Mouse (Mus musculus) olfactory bulb, adult 2 months (tissue): ENCODE data around the gene Nln. TPM values are rescaled to one million over a fixed set of nuclear protein-coding genes. Genes with fewer than 3 reads are reported as not detected.

Source experiments
- H3K27ac ChIP-seq: fragments of 200-500 bp; 2 replicates; pipeline ENCODE4 v1.5.1; 2012; ENCODE audit warnings: low read depth, low read length; ENCODE audit not compliant: insufficient read depth
- H3K4me1 ChIP-seq: fragments of 200-500 bp; 2 replicates; pipeline ENCODE4 v1.6.1; 2012; ENCODE audit warnings: low read length; ENCODE audit not compliant: control insufficient read depth, insufficient read depth
- H3K4me3 ChIP-seq: fragments of 200-500 bp; 2 replicates; pipeline ENCODE4 v1.5.1; 2012; ENCODE audit warnings: mild to moderate bottlenecking, low read depth, low read length, moderate library complexity; ENCODE audit not compliant: insufficient read depth
- CTCF ChIP-seq: fragments of 200-500 bp; IDR thresholded peaks from 2 replicates; pipeline ENCODE4 v1.5.1; 2012; ENCODE audit warnings: low read depth, mild to moderate bottlenecking, low read length, moderate library complexity; ENCODE audit not compliant: insufficient read depth
- POLR2A ChIP-seq: fragments of 200-500 bp; IDR thresholded peaks from 2 replicates; pipeline ENCODE4 v1.6.1; 2012; ENCODE audit warnings: mild to moderate bottlenecking, low read depth, low read length, moderate library complexity; ENCODE audit not compliant: insufficient read depth
- WGBS: fragments of 180-500 bp; shearing (Covaris S2); methylation state at CpG from one replicate; pipeline ENCODE4 v1.1.7; 2018; 5-methylcytosine and 5-hydroxymethylcytosine counted together
- polyA plus RNA-seq: library from polyadenylated mRNA; stranded (reverse); fragments of >200 nt; gene quantifications from 2 replicates; pipeline ENCODE4 v1.2.4, GENCODE M21; 2012; ENCODE audit warnings: low replicate concordance; ENCODE audit not compliant: missing spikeins, insufficient read depth, insufficient read length

Gene Nln
- polyA plus RNA-seq, 1 experiment = not detected

DNA sequence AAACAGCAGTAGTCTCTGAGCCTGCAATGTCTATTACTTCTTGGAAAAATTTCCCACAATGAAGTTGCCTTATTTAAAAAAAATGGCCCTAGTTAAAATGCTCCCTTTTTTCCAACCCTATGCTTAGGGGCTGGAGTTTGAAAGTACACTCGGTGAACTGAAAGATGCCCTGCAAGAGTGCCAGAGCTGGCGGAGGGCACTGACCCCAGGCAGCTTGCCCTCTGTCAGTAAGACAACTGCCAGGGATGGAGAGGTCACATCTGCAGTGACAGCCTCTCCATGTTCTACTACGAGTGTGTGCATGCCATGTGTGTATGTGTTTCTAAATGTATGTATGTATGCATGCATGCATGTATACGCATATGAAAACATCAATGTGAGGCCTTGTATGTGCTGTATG is 78.5 kb downstream of the Nln start:
- TF ChIP-seq CTCF (no peak), POLR2A (no peak)
- H3K4me3 ChIP-seq = no peak overlapping the region
- peaks cover 9% of the 10 kb centered on the region for H3K4me1 ChIP-seq
- 86% methylated on average over 4 of the region's 4 CpGs for WGBS
- H3K27ac ChIP-seq = no peak overlapping the region

DNA sequence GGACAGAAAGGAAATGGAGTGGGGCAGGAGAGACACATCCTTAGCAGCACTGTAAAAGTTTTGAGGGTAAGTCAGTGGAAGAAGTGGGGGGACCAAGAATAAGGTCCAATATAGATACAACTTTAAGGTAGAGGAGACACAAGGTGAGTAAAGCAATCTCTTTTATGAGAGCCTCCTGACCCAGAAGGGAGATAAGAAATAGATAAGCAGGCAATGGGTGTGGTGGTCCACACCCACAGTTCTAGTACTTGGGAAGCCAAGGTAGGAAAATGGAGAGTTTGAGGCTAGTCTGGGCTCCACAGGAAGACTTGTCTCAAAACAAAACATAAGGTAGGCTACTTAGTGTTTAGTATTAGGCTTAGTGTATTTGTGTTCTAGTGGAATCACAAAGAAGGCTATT is 79.9 kb downstream of the Nln start:
- TF ChIP-seq CTCF = no peak
- TF ChIP-seq POLR2A = no peak
- Histone ChIP-seq H3K4me3 (no peak overlapping the region), H3K4me1 (peaks cover 9% of the 10 kb centered on the region), H3K27ac (no peak overlapping the region)

DNA sequence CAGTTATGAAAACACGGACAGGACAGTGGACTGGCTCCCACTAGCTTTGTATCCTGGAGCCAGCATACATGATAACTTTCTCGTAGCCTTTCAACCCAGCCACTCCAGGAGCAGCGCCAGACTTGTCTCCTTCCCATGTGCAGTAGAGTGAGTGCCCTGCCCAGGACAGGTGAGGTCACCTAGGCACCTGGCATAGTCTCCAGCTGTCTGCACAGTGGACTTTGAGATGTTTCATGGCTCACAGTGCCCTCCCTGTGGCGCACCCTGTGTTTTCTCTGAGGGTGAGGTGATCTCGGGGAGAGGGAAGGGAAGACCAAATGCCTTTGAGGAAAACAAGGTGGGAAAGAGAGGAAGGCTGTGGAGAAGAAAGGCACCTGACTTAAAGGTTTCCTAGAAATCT is 80.3 kb downstream of the Nln start:
- Histone ChIP-seq H3K4me1 (peaks cover 9% of the 10 kb centered on the region), H3K4me3 (no peak overlapping the region), H3K27ac (no peak overlapping the region)
- no peak for TF ChIP-seq CTCF
- no peak for TF ChIP-seq POLR2A
- WGBS = 96% methylated on average over 5 of the region's 5 CpGs

GRCm38 (mm10) chr13:104026525-104026924 is 82.9 kb downstream of the Nln start:
- WGBS = 97% methylated on average over 3 of the region's 3 CpGs
- no peak overlapping the region for H3K27ac ChIP-seq
- no peaks in the 10 kb centered on the region for H3K4me1 ChIP-seq
- H3K4me3 ChIP-seq = no peak overlapping the region
- TF ChIP-seq CTCF (no peak), POLR2A (no peak)

DNA sequence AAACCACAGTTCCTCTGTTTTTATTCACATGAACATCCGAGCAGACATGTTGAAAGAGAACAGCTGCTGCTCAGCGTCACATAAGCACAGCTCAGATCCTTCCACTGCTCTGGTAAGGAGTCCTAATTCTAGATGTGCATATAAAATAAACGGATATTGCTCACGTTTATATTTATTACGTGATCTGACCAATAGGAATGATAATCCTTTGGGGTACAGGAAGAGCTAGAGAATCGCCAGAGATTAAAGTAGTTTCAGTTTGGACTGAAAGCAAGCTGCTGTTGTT is 83.8 kb downstream of the Nln start:
- no peak for TF ChIP-seq POLR2A
- TF ChIP-seq CTCF = no peak
- Histone ChIP-seq H3K4me3 (no peak overlapping the region), H3K4me1 (no peaks in the 10 kb centered on the region), H3K27ac (no peak overlapping the region)
- WGBS = 75% methylated on average over 6 of the region's 6 CpGs

- Histone ChIP-seq H3K4me1 (no peaks in the 10 kb centered on the region), H3K4me3 (no peak overlapping the region), H3K27ac (no peak overlapping the region)
- 70% methylated on average over 18 of the region's 18 CpGs for WGBS
- TF ChIP-seq CTCF (no peak), POLR2A (no peak)
Observed at GRCm38 (mm10) chr13:104024856-104025709, 84.3 kb downstream of the Nln start.

GRCm38 (mm10) chr13:104024275-104024674 is 85.1 kb downstream of the Nln start:
- Histone ChIP-seq H3K4me1 (no peaks in the 10 kb centered on the region), H3K27ac (no peak overlapping the region), H3K4me3 (no peak overlapping the region)
- no peak for TF ChIP-seq CTCF
- TF ChIP-seq POLR2A = no peak
- 95% methylated on average over 2 of the region's 2 CpGs for WGBS

- no peak overlapping the region for H3K27ac ChIP-seq
- 82% methylated on average over 11 of the region's 11 CpGs for WGBS
- H3K4me3 ChIP-seq = no peak overlapping the region
- no peak for TF ChIP-seq CTCF
- no peak for TF ChIP-seq POLR2A
- no peaks in the 10 kb centered on the region for H3K4me1 ChIP-seq
Observed at GRCm38 (mm10) chr13:104023356-104023911, 86.0 kb downstream of the Nln start.

DNA sequence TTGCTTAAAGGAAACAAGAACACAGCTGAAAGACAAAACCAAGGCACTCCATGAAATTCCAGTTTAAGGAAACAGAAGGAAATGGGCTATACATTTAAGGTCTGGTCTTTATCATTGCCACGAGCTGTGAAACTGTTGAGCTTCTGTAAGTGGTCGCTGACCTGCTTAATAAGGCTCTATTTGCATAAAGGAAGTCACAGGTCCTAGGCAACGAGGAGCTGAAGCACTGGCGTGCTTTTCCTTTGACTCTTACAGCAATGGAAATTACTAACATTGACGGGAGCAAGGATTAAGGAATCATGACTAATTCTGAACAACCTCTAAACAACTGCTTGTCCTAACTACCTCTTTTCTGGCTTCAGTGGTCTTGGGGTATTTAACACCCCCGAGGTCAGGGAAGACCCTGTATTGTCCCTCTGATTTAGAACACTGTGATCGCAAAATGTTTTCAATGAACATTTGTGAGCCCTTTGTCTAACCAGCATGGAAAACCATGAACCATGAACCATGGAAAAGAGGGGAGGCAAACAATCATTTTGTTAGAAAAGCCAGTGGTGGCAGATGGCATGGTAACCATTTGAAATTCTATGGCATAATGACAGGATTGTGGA is 90.8 kb downstream of the Nln start:
- no peak for TF ChIP-seq POLR2A
- TF ChIP-seq CTCF = no peak
- WGBS = 44% methylated on average over 7 of the region's 7 CpGs

More for the DNA sequence above, 90.8 kb downstream of the Nln start:
- Histone ChIP-seq H3K4me3 (no peak overlapping the region), H3K27ac (no peak overlapping the region), H3K4me1 (peaks cover 14% of the 10 kb centered on the region)
